Mouse (Mus musculus) kidney, postnatal 14 days (tissue): Measurements from ENCODE around the gene Rcor3.

Source experiments
- DNase-seq: peaks from one replicate; pipeline ENCODE4 v3.0.0; 2022; ENCODE audit warnings: mixed read lengths

Gene Rcor3

GRCm38 (mm10) chr1:192068188-192068587 lies 69.7 kb downstream of the Rcor3 start:
- DNase-seq: no peak

- no peak for DNase-seq
These were observed 70.9 kb downstream of the Rcor3 start for GRCm38 (mm10) chr1:192066956-192067355.

DNA sequence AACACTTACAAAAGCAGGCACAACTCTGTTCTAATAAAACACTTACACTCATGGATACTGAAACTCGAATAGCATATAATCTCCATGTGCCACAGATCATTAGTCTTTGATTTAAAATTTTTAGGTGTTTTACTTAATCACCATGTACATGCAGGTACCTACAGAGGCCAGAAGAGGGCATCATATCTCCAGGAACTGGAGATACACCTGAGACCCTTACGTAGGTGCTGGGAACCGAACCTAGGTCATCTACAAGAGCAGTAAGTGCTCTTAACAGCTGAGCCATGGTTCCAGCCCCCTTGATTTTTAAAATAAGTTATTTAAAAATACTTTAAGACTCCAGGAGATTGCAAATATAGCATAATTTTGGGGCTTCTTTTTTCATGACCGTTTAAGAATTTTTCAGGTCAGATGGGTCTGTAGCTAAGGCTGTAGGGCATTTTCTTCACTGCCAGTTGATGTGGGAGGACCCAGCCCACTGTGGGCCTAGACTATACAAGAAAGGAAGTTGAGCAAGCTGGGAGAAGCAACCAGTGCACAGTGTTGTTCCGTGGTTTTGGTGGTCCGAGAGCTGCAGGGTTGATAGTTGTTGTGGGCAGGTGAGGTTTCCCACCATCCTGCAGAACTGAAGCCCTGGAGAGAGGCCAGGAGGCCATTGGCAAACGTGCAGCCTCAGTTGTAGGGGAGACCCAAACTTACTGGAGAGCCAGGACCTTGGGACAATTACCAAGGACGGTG lies 74.5 kb downstream of the Rcor3 start:
- no peak for DNase-seq

- DNase-seq: no peak
These were observed 75.2 kb downstream of the Rcor3 start for GRCm38 (mm10) chr1:192062682-192063081.

DNA sequence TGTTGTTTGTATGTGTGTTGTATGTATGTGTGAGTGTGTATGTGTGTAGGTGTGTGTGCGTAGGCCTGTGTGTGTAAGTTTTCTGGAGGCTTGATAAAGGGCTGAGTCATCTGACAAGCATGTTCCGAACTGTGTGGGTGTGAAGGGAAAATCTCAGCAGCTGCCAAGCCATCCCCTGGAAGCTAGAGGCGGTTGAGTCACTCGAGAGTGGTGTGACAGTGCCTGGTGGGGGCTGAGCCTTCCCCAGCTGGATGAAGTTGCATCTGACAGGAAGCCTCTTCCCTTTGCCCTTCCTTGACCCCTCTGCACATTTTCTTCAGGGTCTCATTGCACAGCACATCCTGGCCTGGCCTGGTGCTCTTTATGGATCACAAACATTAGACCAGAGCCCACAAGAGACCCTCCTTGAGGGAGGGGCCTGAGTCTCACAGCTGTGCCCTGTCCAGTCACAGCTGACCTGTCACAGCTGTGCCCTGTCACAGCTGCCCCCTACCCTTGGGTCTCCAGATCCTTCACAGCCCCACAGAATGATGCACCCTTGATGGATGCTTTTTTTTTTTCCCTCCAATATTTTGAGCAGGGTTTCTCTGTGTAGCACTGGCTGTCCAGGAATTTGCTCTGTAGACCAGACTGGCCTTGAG lies 76.1 kb downstream of the Rcor3 start:
- DNase-seq: peak; percentile 71

DNA sequence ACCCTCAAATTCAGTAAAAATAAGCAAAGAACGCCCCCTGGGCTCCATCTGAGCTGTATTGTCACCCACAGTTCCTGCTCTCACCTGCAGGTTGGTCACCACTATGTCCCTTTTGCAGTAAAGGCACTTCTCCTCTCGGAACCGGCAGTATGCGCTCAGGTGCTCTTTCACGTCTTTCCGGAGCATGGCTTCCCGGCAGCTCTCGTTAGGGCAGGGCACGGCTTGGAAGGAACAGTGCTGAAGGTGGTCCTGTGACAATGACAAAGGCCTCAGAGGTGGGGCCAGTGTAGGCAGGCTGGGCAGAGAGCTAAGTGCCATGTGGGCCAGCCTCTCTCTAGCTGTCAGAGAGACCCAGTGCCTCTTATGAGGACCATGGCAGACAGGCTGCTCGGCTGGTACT lies 79.0 kb downstream of the Rcor3 start:
- no peak for DNase-seq

GRCm38 (mm10) chr1:192053726-192054125 lies 84.1 kb downstream of the Rcor3 start:
- DNase-seq: no peak

GRCm38 (mm10) chr1:192052986-192053385 lies 84.9 kb downstream of the Rcor3 start:
- no peak for DNase-seq

DNA sequence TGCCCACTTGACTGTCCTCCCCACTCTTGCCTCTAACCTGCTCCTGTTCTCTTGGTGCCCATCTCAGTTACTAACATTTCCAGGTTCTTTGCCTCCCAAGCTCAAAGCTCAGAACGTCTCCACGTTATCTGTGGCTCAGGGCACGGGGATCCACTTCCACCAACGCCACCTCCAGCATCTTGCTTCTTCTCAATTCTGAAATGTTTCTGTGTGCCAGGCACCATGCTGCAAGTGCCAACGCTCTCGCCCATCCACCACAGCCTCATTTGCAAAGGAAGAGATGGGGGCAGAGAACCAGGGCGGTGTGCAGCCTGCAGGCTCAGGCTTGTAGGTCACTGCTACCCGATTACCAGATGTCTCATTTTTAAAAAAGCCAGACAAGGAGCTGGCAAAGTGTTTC lies 85.4 kb downstream of the Rcor3 start:
- no peak for DNase-seq
